Mouse (Mus musculus) forebrain, postnatal 0 days (tissue): ENCODE results near the gene Gorasp1. TPM values are rescaled to one million over a fixed set of nuclear protein-coding genes. Genes with fewer than 3 reads are reported as not detected.

Experiments
- ATAC-seq: fragments of 200-750 bp; cut with Nextera tagmentation; 2 replicates; pipeline ENCODE4 v1.8.0; 2017; ENCODE audit warnings: mild to moderate bottlenecking, moderate library complexity
- DNase-seq: peaks from one replicate; pipeline ENCODE4 v3.0.0-alpha.2; 2015
- H3K27ac ChIP-seq: fragments of 300-500 bp; sonication (generic); 2 replicates; pipeline ENCODE4 v1.5.1; 2014; ENCODE audit warnings: low read depth, mild to moderate bottlenecking, antibody characterized with exemption, low read length, moderate library complexity, mixed read lengths
- H3K27me3 ChIP-seq: fragments of 300-500 bp; sonication (generic); 2 replicates; pipeline ENCODE4 v1.6.1; 2014; ENCODE audit warnings: mild to moderate bottlenecking, low read length, mixed read lengths; ENCODE audit not compliant: insufficient read depth
- H3K36me3 ChIP-seq: fragments of 300-500 bp; sonication (generic); 2 replicates; pipeline ENCODE4 v1.6.1; 2014; ENCODE audit warnings: mild to moderate bottlenecking, moderate library complexity; ENCODE audit not compliant: insufficient read depth
- H3K4me1 ChIP-seq: fragments of 300-500 bp; sonication (generic); 2 replicates; pipeline ENCODE4 v1.6.1; 2014; ENCODE audit warnings: antibody characterized with exemption; ENCODE audit not compliant: insufficient read depth
- H3K4me2 ChIP-seq: fragments of 300-500 bp; sonication (generic); 2 replicates; pipeline ENCODE4 v1.6.1; 2014; ENCODE audit warnings: low read depth, mild to moderate bottlenecking, moderate library complexity
- H3K4me3 ChIP-seq: fragments of 300-500 bp; sonication (generic); 2 replicates; pipeline ENCODE4 v1.5.1; 2014; ENCODE audit warnings: low read depth, low read length, mixed read lengths
- H3K9ac ChIP-seq: fragments of 300-500 bp; sonication (generic); 2 replicates; pipeline ENCODE4 v1.6.1; 2014; ENCODE audit warnings: mild to moderate bottlenecking
- H3K9me3 ChIP-seq: fragments of 300-500 bp; sonication (generic); 2 replicates; pipeline ENCODE4 v1.6.1; 2016; ENCODE audit warnings: low read length
- CTCF ChIP-seq: sonication (generic); IDR thresholded peaks from 2 replicates; pipeline ENCODE4 v1.5.1; 2016; ENCODE audit warnings: antibody characterized with exemption, control low read depth, low read depth
- WGBS: fragments of 180-500 bp; shearing (Covaris S2); extraction: QIAGEN DNeasy Blood & Tissue Kit; methylation state at CpG from one replicate; pipeline ENCODE4 v1.1.7; 2014; 5-methylcytosine and 5-hydroxymethylcytosine counted together
- polyA plus RNA-seq: library from polyadenylated mRNA; unstranded; fragments of >200 nt; fragmentation: Nextera tagmentation; extraction: Ambion mirVana; gene quantifications from 2 replicates; pipeline ENCODE4 v1.2.1, GENCODE M21; 2015
- total RNA-seq: library from RNA; depleted of rRNA; stranded (reverse); fragments of >200 nt; gene quantifications from 2 replicates; pipeline ENCODE4 v1.2.3, GENCODE M21; 2014; rRNA removed

Gene Gorasp1
- total RNA-seq, result 15.3 and 27.9 TPM in 2 replicates
- 20.3 and 24.0 TPM in 2 replicates for polyA plus RNA-seq

DNA sequence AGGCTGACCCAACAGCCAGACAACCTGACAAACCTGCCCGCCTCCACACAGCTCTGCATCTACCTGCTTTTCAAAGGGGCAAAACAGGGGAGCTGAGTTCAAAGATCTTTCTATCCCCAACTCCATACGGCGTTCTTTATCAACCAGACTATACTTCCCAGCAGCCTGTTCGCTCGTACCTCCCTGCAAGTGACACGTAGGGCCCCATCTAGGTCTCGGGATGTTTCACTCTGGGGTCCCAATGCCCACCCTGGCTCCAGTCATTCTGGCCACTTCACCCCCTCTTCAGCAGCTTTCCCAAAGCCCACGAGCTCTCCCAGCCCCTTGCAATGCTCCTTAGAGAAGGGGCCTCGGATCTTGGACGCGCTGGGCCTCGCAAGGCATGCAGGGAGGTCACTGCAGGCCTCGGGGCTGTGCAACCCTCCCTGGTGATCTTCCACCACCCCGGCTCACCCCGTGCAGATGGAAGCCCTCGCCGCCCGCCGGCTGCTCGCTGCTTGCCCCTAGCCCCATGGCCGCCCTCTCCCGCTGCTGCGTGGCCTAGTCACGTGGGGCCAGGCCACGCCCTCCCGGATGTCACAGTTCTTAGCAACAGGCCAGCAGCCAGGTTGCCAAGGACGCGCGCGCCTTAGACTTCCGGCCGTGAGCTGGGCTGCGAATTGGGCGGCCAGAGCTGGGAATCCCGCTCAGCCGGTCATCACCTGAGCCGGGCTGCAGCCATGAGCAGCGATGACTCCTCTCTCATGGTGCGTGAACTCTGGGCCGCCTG is at the start of gene Gorasp1, which contains the start of gene Ttc21a:
TSS of gene Gorasp1 (minus strand) at position 561 of the 769 bp plus-strand sequence.
TSS of gene Ttc21a (plus strand) at position 602 of the 769 bp plus-strand sequence.
- WGBS, result 1% methylated on average over 40 of the region's 40 CpGs
- Histone ChIP-seq H3K27me3 (no peaks in the 10 kb centered on the region), H3K36me3 (peaks cover 4% of the 10 kb centered on the region), H3K9ac (peak within 1 kb of the TSS; percentile 92), H3K4me2 (peak within 1 kb of the TSS; percentile 86), H3K9me3 (no peaks in the 10 kb centered on the region), H3K4me1 (peaks cover 7% of the 10 kb centered on the region), H3K4me3 (peak within 1 kb of the TSS; percentile 82), H3K27ac (peak within 1 kb of the TSS; percentile 73)
- no peak for TF ChIP-seq CTCF
- peak; percentile 98 for ATAC-seq
- peak; percentile 95 for DNase-seq

DNA sequence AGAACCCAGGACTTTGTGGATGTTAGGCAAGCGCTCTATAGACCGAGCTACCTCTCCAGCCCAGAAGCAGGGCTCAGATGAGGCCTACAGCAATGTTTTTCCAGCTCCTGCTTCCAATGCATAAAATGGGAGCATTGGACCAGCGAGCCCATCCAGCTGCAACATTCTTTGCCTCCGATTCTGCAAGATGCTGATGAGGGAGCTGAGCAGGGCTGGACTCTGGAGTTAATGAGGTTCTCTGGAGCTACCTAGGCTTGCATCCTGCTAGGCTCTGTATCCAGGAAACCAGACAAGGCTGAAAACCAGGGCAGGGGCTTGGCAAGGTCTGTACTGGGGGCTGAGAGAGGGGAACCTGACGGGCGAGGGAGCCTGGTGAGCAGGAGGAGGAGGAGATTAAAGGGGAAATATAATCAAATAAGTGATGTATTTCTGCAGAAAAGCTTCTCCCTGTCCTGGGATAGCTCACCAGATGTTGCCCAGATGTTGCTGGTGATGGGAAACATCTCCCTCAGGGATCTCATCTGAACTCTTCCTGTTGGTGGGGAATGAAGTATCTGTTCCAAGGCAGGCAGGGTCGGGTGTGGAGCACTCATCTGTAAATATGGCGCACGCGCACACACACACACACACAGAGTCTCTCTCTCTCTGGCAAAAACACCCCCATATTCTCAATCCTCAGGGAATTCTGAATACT is 48.7 kb upstream of the Gorasp1 start:
- H3K27me3 ChIP-seq, result 0 out of 2 replicates have a peak, but pooled peaks cover 2% of the 10 kb centered on the region
- DNase-seq (no peak), ATAC-seq (no peak)
- 79% methylated on average over 10 of the region's 10 CpGs for WGBS
- no peak overlapping the region for H3K4me2 ChIP-seq
- no peaks in the 10 kb centered on the region for H3K9me3 ChIP-seq
- no peak for TF ChIP-seq CTCF
- H3K4me1 ChIP-seq, result peaks cover 7% of the 10 kb centered on the region; the same call in 1 of the 2 replicates
- no peaks in the 10 kb centered on the region for H3K36me3 ChIP-seq
- no peak overlapping the region for H3K4me3 ChIP-seq
- no peak overlapping the region for H3K27ac ChIP-seq
- no peak overlapping the region for H3K9ac ChIP-seq

DNA sequence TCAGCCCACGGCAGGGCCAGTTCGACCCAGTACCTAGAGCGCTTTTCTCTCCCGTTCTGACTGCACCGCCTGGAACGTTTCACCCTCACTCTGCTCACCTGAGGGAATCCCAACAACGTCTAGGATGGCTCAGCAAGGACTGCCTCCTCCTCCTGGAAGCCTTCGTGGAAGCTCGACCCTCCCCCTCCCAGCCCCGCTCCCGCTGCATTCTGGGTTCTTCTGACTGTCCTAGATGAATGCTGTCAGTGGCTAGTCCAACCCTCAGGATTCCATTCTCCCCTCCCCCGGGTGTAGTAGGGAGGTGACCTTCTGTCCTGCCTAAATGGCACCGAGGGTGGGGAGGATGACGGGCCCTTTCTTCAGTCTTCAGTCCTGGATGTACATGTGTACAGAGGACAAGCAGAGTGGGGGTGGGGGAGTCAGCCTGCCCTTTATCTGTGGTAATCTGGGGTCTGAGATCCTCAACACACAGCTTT is 47.2 kb upstream of the Gorasp1 start, which contains the start of gene Csrnp1:
TSS of gene Csrnp1 (minus strand) at position 123 of the 476 bp plus-strand sequence.
- Histone ChIP-seq H3K4me1 (peaks cover 7% of the 10 kb centered on the region; the same call in 1 of the 2 replicates), H3K27me3 (0 out of 2 replicates have a peak, but pooled peaks cover 2% of the 10 kb centered on the region), H3K4me2 (peak within 1 kb of the TSS; percentile 89), H3K9me3 (no peaks in the 10 kb centered on the region), H3K9ac (peak within 1 kb of the TSS; percentile 55), H3K36me3 (no peaks in the 10 kb centered on the region), H3K27ac (0 out of 2 replicates have a peak within 1 kb of the TSS, but pooled peaks have one; percentile 35), H3K4me3 (peak within 1 kb of the TSS; percentile 64)
- DNase-seq, result no peak
- no peak for ATAC-seq
- no peak for TF ChIP-seq CTCF
- 16% methylated on average over 14 of the region's 14 CpGs for WGBS

DNA sequence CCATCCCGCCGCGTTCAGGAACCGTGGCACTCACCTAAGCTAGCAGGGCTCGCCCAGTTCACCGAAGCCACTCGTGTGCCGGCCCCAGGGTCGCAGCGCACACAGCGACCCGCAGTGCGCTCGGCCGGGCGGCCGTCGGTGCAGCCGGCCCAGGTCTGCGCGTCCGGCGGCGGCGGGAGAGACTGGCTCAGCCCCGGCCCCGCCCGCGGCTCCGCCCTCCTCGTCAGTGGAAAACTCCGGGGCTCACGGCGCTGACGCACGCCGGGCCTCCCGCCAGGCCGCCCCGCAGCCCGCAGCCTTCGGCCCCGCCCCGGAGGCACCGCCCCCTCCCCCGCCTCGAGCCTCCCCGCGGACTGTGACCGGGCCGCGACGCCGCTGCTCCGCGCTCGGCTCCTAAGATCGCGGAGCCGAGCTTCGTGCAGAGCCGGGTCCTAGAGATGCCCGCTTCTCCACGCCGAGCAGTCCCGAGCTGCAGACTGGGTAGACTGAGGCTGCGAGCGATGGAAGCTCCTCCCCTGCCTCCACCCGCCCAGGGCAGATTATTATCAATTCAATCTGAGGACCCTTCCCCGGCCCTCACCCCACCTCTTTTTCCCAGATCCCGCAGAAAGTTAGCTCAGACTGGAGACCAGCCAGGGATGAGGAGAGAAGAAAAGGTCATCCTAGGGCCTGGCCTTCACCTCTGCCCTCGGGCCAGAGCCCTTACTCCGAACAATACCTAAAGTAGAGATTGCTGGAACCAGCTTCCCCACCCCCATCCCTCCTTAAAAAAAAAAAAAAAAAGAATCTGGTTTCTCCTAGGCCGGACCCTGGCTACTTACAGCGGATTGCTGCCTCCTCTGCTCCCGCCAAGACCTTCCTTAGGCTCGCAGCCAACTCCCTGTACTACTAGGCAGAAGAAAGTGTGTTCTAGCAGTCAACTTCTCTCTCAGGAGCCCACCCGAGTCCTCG is 46.5 kb upstream of the Gorasp1 start:
- H3K27me3 ChIP-seq, result 0 out of 2 replicates have a peak, but pooled peaks cover 2% of the 10 kb centered on the region
- WGBS, result 3% methylated on average over 58 of the region's 79 CpGs
- H3K36me3 ChIP-seq, result no peaks in the 10 kb centered on the region
- no peak for TF ChIP-seq CTCF
- H3K4me1 ChIP-seq, result peaks cover 7% of the 10 kb centered on the region; the same call in 1 of the 2 replicates
- H3K9me3 ChIP-seq, result no peaks in the 10 kb centered on the region
- peak overlapping the region; percentile 64 for H3K4me3 ChIP-seq
- DNase-seq, result peak; percentile 77
- H3K9ac ChIP-seq, result peak overlapping the region; percentile 55
- H3K4me2 ChIP-seq, result peak overlapping the region; percentile 89
- ATAC-seq, result peak; percentile 71
- 0 out of 2 replicates have a peak overlapping the region, but pooled peaks have one; percentile 35 for H3K27ac ChIP-seq

DNA sequence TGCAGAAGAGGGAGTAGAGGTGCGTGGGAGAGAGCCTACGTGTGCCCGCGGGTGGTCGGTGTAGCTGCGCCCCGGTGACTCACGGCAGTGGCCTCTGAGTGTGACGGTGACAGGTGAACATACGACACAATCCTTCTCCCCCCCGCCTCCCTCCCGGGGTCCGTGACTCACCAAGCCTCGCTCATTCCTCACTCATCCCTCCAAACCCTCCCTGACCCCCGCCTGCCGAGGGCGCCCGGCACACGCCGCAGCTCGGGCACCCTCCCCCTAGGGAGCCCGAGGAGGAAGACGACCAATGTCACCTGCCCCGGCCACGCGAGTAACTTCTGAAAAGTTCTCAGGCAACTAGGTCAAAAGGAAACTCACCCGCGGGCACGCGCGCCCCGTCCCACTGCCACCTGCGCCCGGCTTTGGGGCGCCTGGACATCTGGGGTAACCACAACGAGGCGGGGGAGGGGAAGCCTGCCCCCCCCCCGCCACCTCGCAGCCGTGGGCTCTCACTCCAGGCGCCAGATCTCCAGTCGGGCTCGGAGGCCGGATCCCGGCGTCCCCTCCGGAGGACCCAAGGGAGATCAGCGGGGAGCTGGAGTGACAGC is 45.7 kb upstream of the Gorasp1 start:
- Histone ChIP-seq H3K27ac (no peak overlapping the region), H3K27me3 (0 out of 2 replicates have a peak, but pooled peaks cover 2% of the 10 kb centered on the region), H3K9me3 (no peaks in the 10 kb centered on the region), H3K9ac (peak overlapping the region; percentile 55), H3K4me3 (peak overlapping the region; percentile 64), H3K4me2 (peak overlapping the region; percentile 89), H3K36me3 (no peaks in the 10 kb centered on the region), H3K4me1 (peaks cover 7% of the 10 kb centered on the region; the same call in 1 of the 2 replicates)
- DNase-seq, result no peak
- ATAC-seq, result no peak
- whole genome bisulfite sequencing, result 2% methylated on average over 45 of the region's 48 CpGs
- TF ChIP-seq CTCF, result no peak
